Mouse (Mus musculus) bone marrow, adult 2 months (tissue): ENCODE measurements around the gene Cbl.

Experiments used
- CTCF ChIP-seq: fragments of 200-500 bp; IDR thresholded peaks from 2 replicates; pipeline ENCODE4 v1.5.1; 2011; ENCODE audit warnings: low read length, control low read depth; ENCODE audit not compliant: control insufficient read depth, insufficient read depth
- POLR2A ChIP-seq: fragments of 200-500 bp; IDR thresholded peaks from 2 replicates; pipeline ENCODE4 v1.6.1; 2011; ENCODE audit warnings: low read depth, mild to moderate bottlenecking, control low read depth, low read length, borderline replicate concordance; ENCODE audit not compliant: control insufficient read depth

DNA sequence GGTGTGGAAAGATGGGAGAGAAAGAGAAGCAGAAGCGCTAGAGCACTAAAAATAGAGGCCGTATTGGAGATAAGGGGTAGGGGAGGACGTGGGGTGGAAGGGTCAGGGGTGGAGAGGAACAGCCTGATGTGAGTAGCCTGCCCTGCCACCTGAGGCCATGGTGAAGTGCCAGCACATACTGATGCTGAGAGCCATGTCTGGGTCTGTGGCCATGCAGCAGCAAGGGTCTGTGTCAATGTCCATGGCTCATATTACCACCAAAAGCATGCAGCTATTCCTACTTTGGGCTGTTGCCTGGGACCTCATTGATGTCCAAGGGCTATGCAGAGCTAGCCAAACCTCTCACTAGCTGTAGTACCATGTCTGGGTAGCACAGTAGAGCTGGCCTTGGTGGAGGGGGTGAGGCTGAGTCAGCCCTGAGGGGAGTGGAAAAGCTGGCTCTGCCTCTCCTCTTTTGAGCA, 63.1 kb downstream of the Cbl start:
- no peak for TF ChIP-seq POLR2A
- no peak for TF ChIP-seq CTCF
